Mouse (Mus musculus) hindbrain, embryonic 15.5 days (tissue): ENCODE results near the gene Gm3839. TPM values are rescaled to one million over a fixed set of nuclear protein-coding genes. Genes with fewer than 3 reads are reported as not detected.

ENCODE experiments used
- microRNA-seq: library from miRNA; unstranded; fragments of <30 nt; microRNA quantifications from one replicate; pipeline ENCODE4, GENCODE M21; 2016
- polyA plus RNA-seq: library from polyadenylated mRNA; unstranded; fragments of >200 nt; fragmentation: Nextera tagmentation; extraction: Ambion mirVana; gene quantifications from 2 replicates; pipeline ENCODE4 v1.2.1, GENCODE M21; 2015

Gm3839 gene
- polyA plus RNA-seq, 1 experiment from 2014 or later, result 0.62 TPM

Small RNAs within 50 kb of the gene (microRNA-seq; reads per million reads assigned to microRNA genes)
- gene Mir5124b, result not detected

Other genes with a start within 250 kb of the Gm3839 start
- 9.1 and 9.2 TPM in 2 replicates for gene Fhit, start 194.7 kb downstream of the Gm3839 start, polyA plus RNA-seq
- 46.8 and 48.1 TPM in 2 replicates for gene Ptprg, start 196.8 kb upstream of the Gm3839 start, polyA plus RNA-seq